Mouse (Mus musculus): ENCODE data around the gene Il34.

DNA sequence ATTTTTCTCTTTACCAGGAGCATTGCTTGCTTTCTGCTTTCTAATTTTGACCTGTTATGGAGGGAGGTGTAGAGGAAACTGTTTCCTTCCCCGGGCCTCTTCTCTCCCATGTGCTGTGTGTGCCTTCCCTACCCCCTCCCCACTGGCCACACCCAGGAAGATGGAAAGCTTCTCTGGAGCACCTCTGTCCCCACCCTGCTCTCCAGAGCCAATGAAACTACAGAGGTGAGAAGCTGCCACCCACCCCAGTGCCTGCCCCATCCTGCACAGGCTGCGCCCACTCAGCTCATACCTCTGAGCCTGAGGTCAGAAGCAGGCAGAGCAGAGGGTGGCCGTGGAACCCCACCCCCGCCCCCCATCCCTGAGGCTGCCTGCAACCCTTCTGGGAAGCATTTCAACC is 51.0 kb downstream of the Il34 start:
- no peak for TF ChIP-seq POLR2A (IDR thresholded peaks at IDR 0.05; ENCODE audit: control insufficient read depth, low read depth, low read length)
- TF ChIP-seq CTCF (IDR thresholded peaks at IDR 0.05; ENCODE audit: control insufficient read depth, insufficient read depth, insufficient replicate concordance, low read depth, low read length) = no peak
